In the genomic region with DNA sequence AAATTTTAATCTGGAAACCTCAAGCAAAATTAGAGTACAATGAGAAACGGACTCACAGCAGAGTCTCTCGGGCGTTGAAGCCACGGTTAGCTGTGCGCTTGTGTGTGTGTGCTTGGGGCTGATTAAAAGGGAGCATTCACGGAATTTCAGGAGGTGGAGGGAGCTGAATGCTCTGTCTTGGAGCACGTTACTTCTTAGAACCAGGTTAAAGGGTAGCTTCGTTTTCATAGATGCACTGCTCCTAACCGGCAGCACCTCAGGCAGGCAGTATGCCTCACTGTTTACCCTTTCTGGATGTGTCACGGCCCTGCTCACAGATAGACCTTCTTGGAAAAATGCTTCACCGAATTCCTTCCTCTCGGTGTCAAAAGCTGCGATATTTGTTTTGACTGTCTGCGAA, we compare ENCODE assay signal across 8 mouse cellular contexts.
A peak's percentile ranks its signal among the peaks of the same experiment; 100 is the strongest.
DNase-seq lines count a peak whose midpoint lies in the region; ATAC-seq and TF ChIP-seq lines count a peak whose summit lies in the region.

No protein-coding gene starts in this region.

- peak overlapping the region; percentile 92 for H3K4me2 ChIP-seq in lung, embryonic 16.5 days (ENCODE audit: low read depth, low read length)
- peak overlapping the region; percentile 88 for H3K4me2 ChIP-seq in limb, embryonic 13.5 days (replicated peaks)

- no peak for TF ChIP-seq CTCF in small intestine, adult 2 months (IDR thresholded peaks at IDR 0.05; ENCODE audit: extremely low read depth, insufficient read length, insufficient replicate concordance, low read depth, low read length)

- 5% methylated on average over 14 of the region's 14 CpGs for WGBS in lung, embryonic 16.5 days
- WGBS in limb, embryonic 13.5 days = 54% methylated on average over 14 of the region's 14 CpGs
- 63% methylated on average over 14 of the region's 14 CpGs for WGBS in small intestine, adult 2 months

- H3K27me3 ChIP-seq in lung, embryonic 16.5 days (ENCODE audit: control insufficient read depth, insufficient read depth, low read depth, low read length) = no peaks in the 10 kb centered on the region
- H3K27me3 ChIP-seq in limb, embryonic 13.5 days = peaks cover 8% of the 10 kb centered on the region; the same call in 1 of the 2 replicates
- H3K27me3 ChIP-seq in small intestine, adult 2 months (ENCODE audit: control insufficient read depth, insufficient read depth, low read length) = no peaks in the 10 kb centered on the region

- peaks cover 10% of the 10 kb centered on the region for H3K4me1 ChIP-seq in lung, embryonic 16.5 days (replicated peaks; ENCODE audit: control insufficient read depth, insufficient read depth, low read length)
- peaks cover 30% of the 10 kb centered on the region for H3K4me1 ChIP-seq in limb, embryonic 13.5 days
- peaks cover 3% of the 10 kb centered on the region; the same call in 1 of the 2 replicates for H3K4me1 ChIP-seq in small intestine, adult 2 months (ENCODE audit: control insufficient read depth, insufficient read depth, insufficient read length, low read length)

- peak; percentile 36 for DNase-seq in adrenal gland, adult 2 months
- DNase-seq in adrenal gland, postnatal 14 days = no peak
- no peak for DNase-seq in lung, postnatal 25 days (ENCODE audit: low spot score)
- no peak for DNase-seq in layer of hippocampus, adult 8-10 months (ENCODE audit: low spot score in 2 of 2)
- no peak for DNase-seq in layer of hippocampus, adult 18-20 months (ENCODE audit: low spot score in 2 of 2)

- H3K36me3 ChIP-seq in lung, embryonic 16.5 days (ENCODE audit: control insufficient read depth, insufficient read depth, low read length) = no peaks in the 10 kb centered on the region
- H3K36me3 ChIP-seq in limb, embryonic 13.5 days = 0 out of 2 replicates have a peak, but pooled peaks cover 5% of the 10 kb centered on the region
- no peaks in the 10 kb centered on the region for H3K36me3 ChIP-seq in small intestine, adult 2 months (ENCODE audit: control insufficient read depth, insufficient read depth, low read length)

- H3K27ac ChIP-seq in lung, embryonic 16.5 days (ENCODE audit: low read length) = 0 out of 2 replicates have a peak overlapping the region, but pooled peaks have one; percentile 7
- H3K27ac ChIP-seq in limb, embryonic 13.5 days = no peak overlapping the region
- peak overlapping the region; percentile 10; the same call in 1 of the 2 replicates for H3K27ac ChIP-seq in small intestine, adult 2 months (ENCODE audit: insufficient read depth, low read depth, low read length)

- ATAC-seq in lung, embryonic 16.5 days (ENCODE audit: low read depth) = peak; percentile 26; the same call in 1 of the 2 replicates
- no peak for ATAC-seq in limb, embryonic 13.5 days (ENCODE audit: low FRiP score, low read depth)

- TF ChIP-seq POLR2A in small intestine, adult 2 months (IDR thresholded peaks at IDR 0.05; ENCODE audit: low read depth, low read length) = no peak

- H3K4me3 ChIP-seq in lung, embryonic 16.5 days (ENCODE audit: low read length) = peak overlapping the region; percentile 66
- peak overlapping the region; percentile 53 for H3K4me3 ChIP-seq in limb, embryonic 13.5 days
- peak overlapping the region; percentile 36 for H3K4me3 ChIP-seq in small intestine, adult 2 months (ENCODE audit: low read depth, low read length)

- H3K9ac ChIP-seq in lung, embryonic 16.5 days (ENCODE audit: low read length) = peak overlapping the region; percentile 17
- H3K9ac ChIP-seq in limb, embryonic 13.5 days = peak overlapping the region; percentile 72; the same call in 1 of the 2 replicates

- no peaks in the 10 kb centered on the region for H3K9me3 ChIP-seq in lung, embryonic 16.5 days (ENCODE audit: control insufficient read depth, low read length)
- H3K9me3 ChIP-seq in limb, embryonic 13.5 days = no peaks in the 10 kb centered on the region
